Mouse (Mus musculus): ENCODE results near the gene Erp27.

- no peak for TF ChIP-seq TCF12 (IDR thresholded peaks at IDR 0.05; ENCODE audit: insufficient read depth, poor library complexity, severe bottlenecking)
- TF ChIP-seq MYOD1 (IDR thresholded peaks at IDR 0.05; ENCODE audit: control insufficient read depth in 1 of 3, insufficient read length in 2 of 3, low read depth in 2 of 3) = no peak
- TF ChIP-seq MAX (IDR thresholded peaks at IDR 0.05; ENCODE audit: low read depth) = no peak
- no peak for TF ChIP-seq MYOG (IDR thresholded peaks at IDR 0.05; ENCODE audit: control insufficient read depth in 1 of 3, insufficient read depth in 1 of 3, insufficient read length in 2 of 3, low read depth in 2 of 3)
- TF ChIP-seq POLR2A (IDR thresholded peaks at IDR 0.05; ENCODE audit: insufficient read length, low read depth) = no peak
- TF ChIP-seq E2F4 (IDR thresholded peaks at IDR 0.05; ENCODE audit: insufficient read depth) = no peak
- no peak for TF ChIP-seq USF1 (IDR thresholded peaks at IDR 0.05; ENCODE audit: low read depth)
- TF ChIP-seq CEBPB (IDR thresholded peaks at IDR 0.05; ENCODE audit: insufficient read depth, poor library complexity, severe bottlenecking) = no peak
- TF ChIP-seq REST (IDR thresholded peaks at IDR 0.05; ENCODE audit: insufficient read depth, insufficient read length) = no peak
- no peak for TF ChIP-seq POLR2AphosphoS2 (IDR thresholded peaks at IDR 0.05; ENCODE audit: insufficient read length, low read depth)
- TF ChIP-seq SRF (IDR thresholded peaks at IDR 0.05; ENCODE audit: control insufficient read depth, insufficient read length, low read depth) = no peak
- TF ChIP-seq TCF3 (IDR thresholded peaks at IDR 0.05; ENCODE audit: insufficient read length, low read depth) = no peak
Measured at GRCm38 (mm10) chr6:136927626-136928025, 5.6 kb upstream of the Erp27 start.

Data from myocyte (in vitro differentiated cells).